Mouse (Mus musculus) kidney, postnatal 4 days (tissue): ENCODE data around the gene Tprkb.
"Not testable (repeated sequence)": the region's sequence is repeated elsewhere in the genome, so short reads cannot be mapped to it uniquely, and the experiment has no call there.

Experiments used
- DNase-seq, 2 experiments: peaks; one replicate each; pipeline ENCODE4 v3.0.0; 2021; ENCODE audit warnings: mixed read lengths in 2 of 2

Gene Tprkb

DNA sequence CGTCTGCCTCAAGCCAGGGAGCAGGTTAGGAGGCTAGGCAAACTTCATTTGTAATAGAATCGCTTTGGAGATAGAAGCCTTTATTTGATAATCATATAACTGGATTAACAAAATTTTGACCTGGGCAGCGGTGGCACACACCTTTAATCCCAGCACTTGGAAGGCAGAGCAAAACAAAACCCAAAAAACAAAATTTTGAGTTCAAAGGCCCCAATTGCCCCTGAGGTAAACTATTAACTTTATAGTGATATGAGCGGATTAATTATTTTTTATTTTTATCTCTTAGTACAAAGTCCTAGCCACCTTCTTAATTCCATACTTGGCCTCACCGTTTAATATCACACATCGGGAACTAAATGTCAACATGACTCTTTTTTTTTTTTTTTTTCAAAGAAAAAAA is 4.9 kb downstream of the Tprkb start:
- no peak for DNase-seq

GRCm38 (mm10) chr6:85918341-85918740 is 6.7 kb downstream of the Tprkb start:
- DNase-seq = not testable (repeated sequence)

DNA sequence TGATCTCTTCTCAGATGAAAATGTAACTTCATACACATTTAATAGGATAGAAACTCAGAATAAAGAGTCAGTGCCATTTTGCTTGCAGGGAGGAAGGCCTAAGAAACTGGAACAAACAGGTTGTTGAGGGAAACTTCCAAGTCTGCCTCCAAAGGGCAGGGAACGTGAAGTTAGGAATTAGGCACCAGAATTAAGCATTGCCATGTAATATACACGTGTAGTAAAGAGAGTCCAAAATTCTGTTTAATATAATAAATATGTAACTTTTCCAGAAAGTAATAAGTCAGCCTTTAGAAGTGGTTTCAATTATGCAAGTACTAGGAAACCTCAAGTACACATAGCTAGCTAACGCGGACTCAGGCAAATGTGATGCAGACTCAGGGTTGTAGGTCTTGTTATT is 7.7 kb downstream of the Tprkb start:
- no peak for DNase-seq

DNA sequence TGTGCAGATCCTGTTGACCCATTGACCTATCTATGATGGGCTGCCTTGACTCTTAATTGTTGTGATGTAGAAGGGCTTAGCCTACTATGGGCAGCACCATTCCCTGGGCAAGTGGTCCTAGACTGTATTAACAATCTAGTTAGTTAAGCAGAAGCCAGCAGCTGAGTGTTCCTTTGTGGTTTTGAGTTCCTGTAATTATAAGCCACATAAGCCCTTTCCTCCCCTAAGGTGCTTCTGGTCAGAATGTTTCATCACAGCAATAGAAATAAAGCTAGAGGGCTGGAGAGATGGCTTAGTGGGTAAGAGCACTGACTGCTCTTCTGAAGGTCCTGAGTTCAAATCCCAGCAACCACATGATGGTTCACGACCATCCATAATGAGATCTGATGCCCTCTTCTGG is 12.0 kb downstream of the Tprkb start:
- no peak for DNase-seq

DNA sequence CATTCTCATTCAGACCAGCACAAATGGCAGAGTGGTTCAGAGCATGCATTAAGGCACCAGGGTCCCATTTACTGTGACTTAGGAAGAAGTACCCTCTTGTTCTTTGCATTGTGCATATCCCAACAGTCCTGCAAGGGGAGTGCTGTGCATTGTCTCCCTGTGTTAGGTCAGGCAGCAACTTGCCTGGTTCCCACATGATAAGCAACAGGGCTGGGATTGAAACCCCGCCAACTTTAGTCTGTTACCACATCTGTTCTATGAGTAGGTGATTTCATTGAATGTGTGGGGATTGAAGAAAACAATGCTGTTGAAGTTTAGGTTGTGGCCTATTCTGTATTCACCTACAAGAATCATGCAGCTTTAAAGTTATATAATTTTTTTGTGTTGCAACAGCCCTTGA is 15.0 kb downstream of the Tprkb start:
- DNase-seq = no peak

- DNase-seq = peak; percentile 24 to 45
These were observed 16.1 kb downstream of the Tprkb start for GRCm38 (mm10) chr6:85927476-85928464.

- no peak for DNase-seq
These were observed 17.6 kb downstream of the Tprkb start for GRCm38 (mm10) chr6:85929312-85929711.

- peak; percentile 30 to 54 for DNase-seq
These were observed 22.4 kb downstream of the Tprkb start for GRCm38 (mm10) chr6:85934047-85934446.

- DNase-seq = no peak
These were observed 24.0 kb downstream of the Tprkb start for GRCm38 (mm10) chr6:85935646-85936045.

GRCm38 (mm10) chr6:85936508-85937465 is 25.1 kb downstream of the Tprkb start:
- peak; percentile 85 to 91 for DNase-seq

GRCm38 (mm10) chr6:85938701-85939100 is 27.0 kb downstream of the Tprkb start:
- DNase-seq = no peak

GRCm38 (mm10) chr6:85942469-85942868 is 30.8 kb downstream of the Tprkb start:
- no peak for DNase-seq

DNA sequence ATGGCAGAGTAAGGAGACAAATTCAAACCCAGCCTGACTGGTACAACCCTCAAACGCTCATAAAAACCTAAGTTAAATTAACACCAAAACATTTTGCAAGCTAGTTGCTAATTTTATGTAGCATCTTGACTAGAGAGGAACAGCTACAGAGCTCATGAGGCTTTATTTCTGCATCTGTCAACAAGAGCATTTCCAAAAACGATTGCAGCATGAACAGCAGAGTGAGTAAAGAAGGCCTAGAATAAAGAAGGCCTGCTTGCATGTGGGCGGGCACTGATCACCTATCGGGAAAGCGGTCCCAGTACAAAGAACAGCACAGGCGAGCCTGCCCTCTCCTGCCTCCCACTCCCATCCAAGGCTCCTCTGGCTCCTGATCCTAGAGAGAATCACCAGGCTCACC is 36.9 kb downstream of the Tprkb start:
- DNase-seq = no peak

GRCm38 (mm10) chr6:85957581-85957980 is 45.9 kb downstream of the Tprkb start:
- DNase-seq = no peak

DNA sequence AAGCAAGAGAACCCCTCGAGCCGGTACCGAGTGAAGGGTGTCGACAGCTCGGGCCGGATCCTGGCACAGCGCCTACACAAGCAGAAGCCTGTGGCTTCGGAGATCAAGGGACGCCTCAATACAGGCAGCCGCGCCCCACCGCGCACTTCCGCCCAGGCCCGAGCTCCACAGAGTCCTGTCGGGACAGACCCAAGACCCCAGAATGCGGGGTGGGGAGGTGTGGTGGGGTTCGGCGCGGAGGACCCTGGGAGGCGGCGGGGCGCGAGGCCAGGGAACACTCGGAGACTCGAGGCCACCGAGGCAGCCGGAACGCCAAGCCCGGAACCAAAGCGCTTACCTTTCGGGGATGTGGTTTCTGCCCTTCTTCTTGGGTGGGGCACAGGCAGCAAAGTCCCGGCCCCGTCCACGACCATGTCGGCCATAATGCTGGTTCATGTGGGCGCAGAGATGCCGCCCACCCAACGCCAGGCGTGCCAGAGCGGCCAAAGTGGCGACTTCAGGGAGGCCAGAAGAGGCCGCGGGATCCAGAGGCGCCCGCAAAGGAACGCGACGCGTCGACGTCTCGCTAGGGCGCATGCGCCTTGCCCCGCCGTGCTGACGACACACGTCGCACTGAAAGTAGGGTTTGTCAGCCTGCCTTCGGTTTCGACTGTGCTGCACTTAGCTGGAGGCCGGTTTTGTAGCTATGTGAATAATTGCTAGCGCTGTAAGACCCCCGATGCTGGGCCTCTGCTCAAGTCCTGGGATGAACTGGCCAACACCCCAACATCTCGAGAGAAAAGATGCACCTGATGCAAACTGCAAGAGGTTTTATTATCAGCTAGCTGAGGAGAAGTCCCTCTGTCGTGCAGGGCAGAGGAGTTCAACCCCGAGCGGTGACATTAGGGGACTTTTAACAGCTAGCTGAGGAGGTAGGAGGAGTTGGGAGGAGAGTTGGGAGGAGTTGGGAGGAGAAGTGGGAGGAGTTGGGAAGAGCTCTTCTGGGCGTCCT is 49.7 kb downstream of the Tprkb start, which contains the start of gene Dusp11:
Gene Dusp11 (minus strand): TSS at position 567 of the 991 bp plus-strand sequence.
- peak; percentile 95 to 96 for DNase-seq

DNA sequence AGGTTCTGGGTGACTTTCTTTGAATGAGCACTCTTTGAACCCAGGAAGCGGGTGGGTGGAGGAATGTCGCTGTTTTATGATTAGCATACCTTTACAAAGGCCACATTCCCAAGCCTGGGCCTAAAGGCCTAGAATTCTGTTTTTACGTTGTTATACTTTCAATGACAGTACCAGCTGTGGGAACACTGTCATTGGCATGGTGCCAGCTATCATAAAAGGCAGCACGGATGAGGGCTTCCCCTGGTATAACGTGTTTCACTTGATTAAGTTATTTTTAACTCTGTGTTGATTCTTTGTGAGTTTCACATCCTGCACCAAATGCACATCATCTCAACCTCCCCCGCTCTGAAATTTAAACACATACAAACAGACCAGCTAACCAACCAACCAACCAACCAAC is 54.4 kb downstream of the Tprkb start:
- peak; percentile 26 to 33 for DNase-seq

GRCm38 (mm10) chr6:85966686-85967085 is 55.0 kb downstream of the Tprkb start:
- DNase-seq = peak in 1 of 2 experiments; percentile 21

DNA sequence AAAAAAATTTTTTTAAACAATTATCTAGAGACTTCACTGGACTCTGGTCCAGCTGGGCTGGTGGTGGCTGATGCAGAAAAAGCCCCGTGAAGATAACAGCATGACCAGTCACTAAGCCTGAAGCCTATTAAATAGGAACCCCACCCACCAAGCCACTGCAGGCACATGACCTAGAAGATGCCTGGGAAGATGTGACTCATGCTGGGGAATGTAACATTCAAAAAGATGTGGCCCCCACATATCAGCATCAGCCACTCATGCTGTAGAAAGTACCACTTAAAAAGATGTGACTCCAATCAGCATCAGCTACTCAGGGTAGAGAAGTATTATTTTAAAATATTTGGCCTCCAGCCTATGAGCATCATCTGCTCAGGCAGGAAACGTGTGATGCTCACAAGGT is 58.2 kb downstream of the Tprkb start:
- DNase-seq = no peak

- no peak for DNase-seq
These were observed 61.0 kb downstream of the Tprkb start for GRCm38 (mm10) chr6:85972699-85973098.

DNA sequence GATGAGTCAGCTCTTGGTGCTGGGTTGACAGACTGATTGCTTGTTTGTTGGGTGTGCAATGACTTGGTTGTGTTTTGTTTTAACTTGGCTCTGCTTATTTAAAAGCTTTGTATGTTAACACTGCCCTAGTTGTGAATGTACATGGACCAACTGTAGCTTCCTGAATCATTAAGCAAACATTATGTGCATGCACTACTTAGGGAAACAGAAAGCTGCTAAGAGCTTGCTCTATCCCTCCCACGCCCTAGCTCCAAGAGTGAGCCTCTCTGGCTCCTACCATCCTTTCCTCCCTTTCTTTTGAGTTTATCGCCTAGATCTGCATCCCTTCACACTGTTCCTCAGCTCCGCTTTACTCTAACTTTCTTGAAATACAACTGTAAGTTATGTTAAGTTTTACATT is 61.7 kb downstream of the Tprkb start:
- DNase-seq = no peak

DNA sequence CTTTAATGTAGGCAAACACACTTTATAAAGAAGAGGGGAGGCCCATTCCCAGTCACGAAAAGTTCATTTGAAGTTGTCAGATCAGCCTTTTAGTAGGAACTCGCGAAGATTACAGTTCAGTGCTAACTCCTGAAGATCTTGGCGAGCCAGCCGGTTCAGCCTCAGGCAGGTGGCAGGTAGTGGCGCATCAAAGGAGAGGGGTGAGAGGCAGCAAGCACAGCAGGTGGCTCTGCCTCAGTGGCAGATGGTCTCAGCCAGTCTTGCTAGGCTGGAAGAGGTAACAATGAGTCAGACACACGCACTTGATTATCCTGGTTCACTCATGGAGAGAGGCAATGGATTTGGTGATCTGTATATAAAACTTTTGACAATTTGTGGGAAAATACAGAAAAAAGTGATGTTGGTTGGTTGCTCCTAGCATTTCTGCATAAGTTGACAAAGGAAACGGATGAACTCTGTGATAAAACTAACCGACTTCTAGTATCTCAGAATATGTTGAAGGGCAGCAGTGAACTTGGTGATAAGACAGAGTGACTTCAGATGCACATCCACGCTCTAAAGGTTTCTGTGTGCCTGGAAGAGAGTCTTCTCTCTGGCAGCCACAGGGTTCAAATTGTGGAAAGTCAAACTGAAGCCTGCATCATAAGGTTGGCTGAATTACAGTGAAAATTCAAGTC is 63.4 kb downstream of the Tprkb start:
- DNase-seq = no peak
